Mouse (Mus musculus) thymus, postnatal 4 days (tissue): ENCODE data around the gene Gm6993.

ENCODE experiments used
- DNase-seq: peaks from one replicate; pipeline ENCODE4 v3.0.0; 2021

The Gm6993 gene

GRCm38 (mm10) chr12:31272846-31273245, 32.3 kb downstream of the Gm6993 start:
- no peak for DNase-seq

GRCm38 (mm10) chr12:31273646-31274045, 33.1 kb downstream of the Gm6993 start:
- no peak for DNase-seq

GRCm38 (mm10) chr12:31275411-31275810, 34.8 kb downstream of the Gm6993 start:
- no peak for DNase-seq

GRCm38 (mm10) chr12:31278270-31278669, 37.7 kb downstream of the Gm6993 start:
- DNase-seq: no peak

GRCm38 (mm10) chr12:31280318-31280717, 39.7 kb downstream of the Gm6993 start:
- DNase-seq: no peak

- no peak for DNase-seq
These were observed 40.6 kb downstream of the Gm6993 start for GRCm38 (mm10) chr12:31281100-31281591.

- no peak for DNase-seq
These were observed 41.7 kb downstream of the Gm6993 start for GRCm38 (mm10) chr12:31282241-31282640.

- no peak for DNase-seq
These were observed 42.6 kb downstream of the Gm6993 start for GRCm38 (mm10) chr12:31283131-31283530.

- DNase-seq: no peak
These were observed 43.1 kb downstream of the Gm6993 start for GRCm38 (mm10) chr12:31283617-31284136.

GRCm38 (mm10) chr12:31289046-31289445, 48.5 kb downstream of the Gm6993 start:
- DNase-seq: no peak
